ENCODE assay signal across 8 mouse cellular contexts in the genomic region with DNA sequence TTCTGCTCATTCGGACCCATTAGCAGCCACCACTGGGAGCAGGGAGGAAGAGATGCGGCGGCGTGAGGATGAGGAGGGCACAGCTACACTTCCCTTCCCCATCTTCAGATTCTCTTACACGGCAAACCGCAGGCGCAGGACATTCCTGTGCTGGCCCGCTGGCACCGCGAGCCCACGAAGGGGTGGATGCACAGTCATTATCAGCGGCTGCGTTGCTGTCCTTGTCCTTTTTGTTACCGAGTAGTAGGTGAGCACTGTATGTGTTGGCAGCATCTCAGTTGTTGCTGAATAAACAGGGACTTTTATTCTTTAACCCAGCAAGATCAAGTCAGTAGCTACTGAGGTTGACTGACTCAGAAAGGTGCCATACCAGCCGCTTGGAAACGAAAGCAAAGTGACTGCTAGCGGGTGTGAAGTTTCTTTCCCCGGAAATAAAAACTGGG. TPM values are rescaled to one million over a fixed set of nuclear protein-coding genes. Genes with fewer than 3 reads are reported as not detected.
DNase-seq lines count a peak whose midpoint lies in the region; ATAC-seq lines count a peak whose summit lies in the region.

No protein-coding gene starts in this region.

- H3K27me3 ChIP-seq in neural tube, embryonic 11.5 days (ENCODE audit: control insufficient read depth, insufficient read depth, low read length), result no peaks in the 10 kb centered on the region
- H3K27me3 ChIP-seq in forebrain, embryonic 15.5 days, result no peaks in the 10 kb centered on the region
- no peaks in the 10 kb centered on the region for H3K27me3 ChIP-seq in kidney, embryonic 15.5 days
- peaks cover 7% of the 10 kb centered on the region for H3K27me3 ChIP-seq in megakaryocyte, embryonic 14.5 days (replicated peaks)

- H3K36me3 ChIP-seq in neural tube, embryonic 11.5 days (ENCODE audit: control insufficient read depth, insufficient read depth, low read length), result no peaks in the 10 kb centered on the region
- no peaks in the 10 kb centered on the region for H3K36me3 ChIP-seq in forebrain, embryonic 15.5 days
- H3K36me3 ChIP-seq in kidney, embryonic 15.5 days, result no peaks in the 10 kb centered on the region
- no peaks in the 10 kb centered on the region for H3K36me3 ChIP-seq in megakaryocyte, embryonic 14.5 days (replicated peaks; ENCODE audit: low read length)

- no peak for DNase-seq in neural tube, embryonic 11.5 days (ENCODE audit: low spot score)
- no peak for DNase-seq in neural tube, embryonic 10.5 days (ENCODE audit: extremely low spot score, low spot score)
- peak; percentile 56 to 65 for DNase-seq in thymus, postnatal 36 days
- no peak for DNase-seq in c-Kit-positive CD71-positive TER-119-positive erythroid progenitor cells, embryonic 14.5 days (ENCODE audit: low spot score)

- H3K4me3 ChIP-seq in neural tube, embryonic 11.5 days (ENCODE audit: low read depth, low read length), result no peak overlapping the region
- peak overlapping the region; percentile 5; the same call in 1 of the 2 replicates for H3K4me3 ChIP-seq in forebrain, embryonic 15.5 days
- H3K4me3 ChIP-seq in kidney, embryonic 15.5 days (replicated peaks), result peak overlapping the region; percentile 35
- peak overlapping the region; percentile 90 for H3K4me3 ChIP-seq in megakaryocyte, embryonic 14.5 days (replicated peaks)

- no peak for ATAC-seq in neural tube, embryonic 11.5 days (ENCODE audit: insufficient read depth, low FRiP score, low TSS enrichment)
- no peak for ATAC-seq in forebrain, embryonic 15.5 days (replicated peaks)
- ATAC-seq in kidney, embryonic 15.5 days (replicated peaks; ENCODE audit: low FRiP score), result no peak
- no peak for ATAC-seq in erythroid progenitor cell, adult 5-6 weeks (replicated peaks; ENCODE audit: low FRiP score, poor library complexity, severe bottlenecking)

- H3K27ac ChIP-seq in neural tube, embryonic 11.5 days (ENCODE audit: low read depth, low read length), result no peak overlapping the region
- H3K27ac ChIP-seq in forebrain, embryonic 15.5 days (replicated peaks), result no peak overlapping the region
- H3K27ac ChIP-seq in kidney, embryonic 15.5 days, result no peak overlapping the region

- WGBS in neural tube, embryonic 11.5 days, result 49% methylated on average over 18 of the region's 18 CpGs
- 58% methylated on average over 18 of the region's 18 CpGs for whole genome bisulfite sequencing in forebrain, embryonic 15.5 days
- WGBS in kidney, embryonic 15.5 days, result 40% methylated on average over 18 of the region's 18 CpGs

- H3K9me3 ChIP-seq in neural tube, embryonic 11.5 days (ENCODE audit: control insufficient read depth, low read length), result no peaks in the 10 kb centered on the region
- H3K9me3 ChIP-seq in forebrain, embryonic 15.5 days, result no peaks in the 10 kb centered on the region
- H3K9me3 ChIP-seq in kidney, embryonic 15.5 days (replicated peaks), result no peaks in the 10 kb centered on the region
- no peaks in the 10 kb centered on the region for H3K9me3 ChIP-seq in megakaryocyte, embryonic 14.5 days

- peak overlapping the region; percentile 21 for H3K4me2 ChIP-seq in neural tube, embryonic 11.5 days (ENCODE audit: low read depth)
- H3K4me2 ChIP-seq in forebrain, embryonic 15.5 days (replicated peaks), result peak overlapping the region; percentile 6; the same call in 1 of the 2 replicates
- peak overlapping the region; percentile 60 for H3K4me2 ChIP-seq in kidney, embryonic 15.5 days

- no peaks in the 10 kb centered on the region for H3K4me1 ChIP-seq in neural tube, embryonic 11.5 days (ENCODE audit: control insufficient read depth, insufficient read depth, low read length)
- no peaks in the 10 kb centered on the region for H3K4me1 ChIP-seq in forebrain, embryonic 15.5 days
- no peaks in the 10 kb centered on the region; the same call in none of the 2 replicates for H3K4me1 ChIP-seq in kidney, embryonic 15.5 days
- peaks cover 60% of the 10 kb centered on the region for H3K4me1 ChIP-seq in megakaryocyte, embryonic 14.5 days

- no peak overlapping the region for H3K9ac ChIP-seq in neural tube, embryonic 11.5 days (ENCODE audit: low read length)
- H3K9ac ChIP-seq in forebrain, embryonic 15.5 days (replicated peaks), result no peak overlapping the region
- no peak overlapping the region for H3K9ac ChIP-seq in kidney, embryonic 15.5 days

RNA-seq across cellular contexts. Expression of gene Sub1, which starts 13.8 kb away (rescaled TPM):
- polyA plus RNA-seq in neural tube, embryonic 11.5 days (2014; fragmentation: Nextera tagmentation; extraction: Ambion mirVana), result 735 and 745 TPM in 2 replicates
- polyA plus RNA-seq in forebrain, embryonic 15.5 days (2015; fragmentation: Nextera tagmentation; extraction: Ambion mirVana), result 465 and 483 TPM in 2 replicates
- 721 and 865 TPM in 2 replicates for polyA plus RNA-seq in kidney, embryonic 15.5 days (2015; fragmentation: Nextera tagmentation; extraction: Ambion mirVana)
- polyA plus RNA-seq in megakaryocyte, embryonic 14.5 days (2012; ENCODE audit: insufficient read depth, low replicate concordance), result 24.6 TPM in 1 of 2 replicates, not detected in the other
- 76.7 and 154 TPM in 2 replicates for total RNA-seq in erythroid progenitor cell, adult 5-6 weeks (2015; ENCODE audit: low replicate concordance)
- 68.7 and 159 TPM in 2 replicates for total RNA-seq in erythroid progenitor cell, adult 5-6 weeks (2017; ENCODE audit: low replicate concordance)

Comparison
In these comparisons a context has a peak if more than half of its experiments do, and no peak if none do; other contexts are left out.
1. DNase-seq: peak in thymus, postnatal 36 days (2 of 2); none in neural tube, embryonic 11.5 days (single experiment), neural tube, embryonic 10.5 days (single experiment) and c-Kit-positive CD71-positive TER-119-positive erythroid progenitor cells, embryonic 14.5 days (single experiment).
2. H3K4me2 ChIP-seq: peak in every context shown above with its lines; median percentile 60 in kidney, embryonic 15.5 days; 21 in neural tube, embryonic 11.5 days; 6 in forebrain, embryonic 15.5 days.
3. RNA of gene Sub1, which starts 13.8 kb away (polyA plus RNA-seq): 735 to 745 TPM in neural tube, embryonic 11.5 days, 721 to 865 TPM in kidney, embryonic 15.5 days and 465 to 483 TPM in forebrain, embryonic 15.5 days; 24.6 TPM in megakaryocyte, embryonic 14.5 days; every median in the first group is over 10 times any median in the second.